Mouse (Mus musculus) CD4-positive, CD25-positive, alpha-beta regulatory T cell, adult 2 months (primary cell): Measurements from ENCODE around the gene Syt16.

Experiments used
- DNase-seq: peaks from one replicate; pipeline ENCODE4 v3.0.0-alpha.2; 2012; ENCODE audit warnings: low read depth, low spot score

The Syt16 gene

GRCm38 (mm10) chr12:74312611-74313010 lies 315.1 kb downstream of the Syt16 start:
- DNase-seq = no peak

DNA sequence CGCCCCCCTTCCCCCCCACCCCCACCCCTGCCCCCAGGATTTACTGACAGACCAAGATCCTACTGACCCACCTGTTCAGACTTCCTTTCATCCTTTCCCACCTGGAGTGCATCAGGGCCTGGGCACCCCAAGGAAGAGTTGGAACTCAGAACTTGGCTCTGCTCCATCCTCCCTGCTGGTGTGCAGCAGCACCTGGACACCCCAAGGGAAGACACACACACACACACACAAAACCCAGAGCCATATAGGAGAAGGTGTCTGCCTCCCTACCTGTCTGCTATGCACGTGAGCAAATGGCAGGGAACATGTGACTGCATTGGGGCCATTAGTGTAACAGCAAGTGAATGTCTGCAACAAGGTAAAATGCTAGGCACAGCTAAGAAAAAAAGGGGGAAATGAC lies 317.8 kb downstream of the Syt16 start:
- DNase-seq = no peak

DNA sequence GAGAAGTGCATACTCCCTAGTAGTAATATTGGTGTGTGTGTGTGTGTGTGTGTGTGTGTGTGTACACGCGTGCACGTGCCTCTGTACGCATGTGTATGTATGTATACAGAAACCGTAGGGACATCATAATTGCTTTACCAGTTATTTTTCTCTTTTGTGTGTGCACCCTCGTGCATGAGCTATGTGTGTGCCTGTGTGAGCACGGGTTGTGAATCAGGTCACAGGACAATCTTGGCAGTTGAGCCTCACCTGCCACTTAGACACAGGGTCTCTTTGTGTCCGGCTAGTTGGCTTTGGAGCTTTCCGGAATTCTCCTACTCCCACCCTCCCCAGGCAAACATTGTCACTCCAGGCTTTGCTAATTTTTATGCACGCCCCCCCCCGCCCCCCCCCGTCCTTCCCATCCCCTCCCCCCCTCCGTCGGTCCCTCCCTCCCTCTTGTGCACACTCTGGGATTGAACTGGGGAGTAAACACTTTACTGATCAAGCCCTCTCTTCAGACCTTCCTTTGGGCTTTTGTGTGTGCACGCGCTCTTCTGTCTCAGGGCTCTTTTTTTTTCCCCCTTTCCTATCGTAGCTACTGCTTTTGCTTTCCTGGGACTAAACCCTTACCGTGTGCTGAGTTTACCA lies 319.0 kb downstream of the Syt16 start, which contains the start of gene Gm11042:
Gene Gm11042, minus strand, starts transcription at position 51 of the 630 bp plus-strand sequence.
- DNase-seq = no peak

GRCm38 (mm10) chr12:74316989-74317759 lies 319.7 kb downstream of the Syt16 start:
- DNase-seq = peak; percentile 60

DNA sequence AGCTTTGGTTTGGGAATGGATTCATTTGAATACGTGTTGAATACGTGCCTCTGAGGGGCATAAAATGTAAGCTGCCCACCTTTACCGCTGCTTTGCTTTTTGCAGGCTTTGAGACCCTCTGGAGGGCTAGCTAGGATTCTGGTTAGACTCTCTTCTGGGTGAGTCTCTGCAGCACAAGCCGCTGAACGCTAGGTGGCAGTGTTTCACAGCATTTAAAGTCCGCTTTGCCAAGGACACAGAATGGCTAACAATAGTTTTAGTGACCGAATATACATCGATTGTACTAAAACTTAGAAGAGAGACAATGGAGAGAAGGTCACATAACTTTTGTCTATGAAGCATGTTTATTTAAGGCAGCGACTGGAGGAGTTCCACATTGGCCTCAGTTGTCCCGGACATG lies 322.9 kb downstream of the Syt16 start:
- DNase-seq = peak; percentile 75

GRCm38 (mm10) chr12:74321981-74322380 lies 324.5 kb downstream of the Syt16 start:
- no peak for DNase-seq
